Mouse (Mus musculus) adrenal gland, postnatal 14 days (tissue): Measurements from ENCODE around the gene 1700029P11Rik. TPM values are rescaled to one million over a fixed set of nuclear protein-coding genes. Genes with fewer than 3 reads are reported as not detected.
"Not testable (repeated sequence)": the region's sequence is repeated elsewhere in the genome, so short reads cannot be mapped to it uniquely, and the experiment has no call there.

Experiments
- DNase-seq: peaks from one replicate; pipeline ENCODE4 v3.0.0; 2021; ENCODE audit warnings: mixed read lengths
- total RNA-seq: library from RNA; stranded (reverse); gene quantifications from 2 replicates; pipeline ENCODE4 v1.2.3, GENCODE M21; 2021

The 1700029P11Rik gene
- total RNA-seq, 1 experiment from 2014 or later: not detected

DNA sequence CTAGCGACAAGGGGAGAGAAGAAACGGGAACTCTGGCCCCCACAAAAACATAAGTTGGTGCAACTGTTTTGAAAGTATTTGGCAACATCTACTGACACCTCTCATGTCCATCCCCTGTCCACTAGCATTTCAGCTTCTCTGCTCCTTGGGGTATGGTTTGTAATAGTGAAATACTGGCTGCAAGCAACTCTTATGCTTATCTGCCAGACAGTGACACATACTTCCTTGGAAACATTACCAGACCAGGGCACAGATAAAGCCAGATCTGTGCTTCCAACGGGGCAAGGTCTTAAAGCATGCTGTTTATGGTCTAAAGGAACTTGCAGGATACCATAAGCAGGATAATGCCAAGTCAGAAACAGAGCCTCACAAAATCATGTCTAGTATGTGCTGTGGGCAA lies 21.4 kb upstream of the 1700029P11Rik start:
- no peak for DNase-seq

DNA sequence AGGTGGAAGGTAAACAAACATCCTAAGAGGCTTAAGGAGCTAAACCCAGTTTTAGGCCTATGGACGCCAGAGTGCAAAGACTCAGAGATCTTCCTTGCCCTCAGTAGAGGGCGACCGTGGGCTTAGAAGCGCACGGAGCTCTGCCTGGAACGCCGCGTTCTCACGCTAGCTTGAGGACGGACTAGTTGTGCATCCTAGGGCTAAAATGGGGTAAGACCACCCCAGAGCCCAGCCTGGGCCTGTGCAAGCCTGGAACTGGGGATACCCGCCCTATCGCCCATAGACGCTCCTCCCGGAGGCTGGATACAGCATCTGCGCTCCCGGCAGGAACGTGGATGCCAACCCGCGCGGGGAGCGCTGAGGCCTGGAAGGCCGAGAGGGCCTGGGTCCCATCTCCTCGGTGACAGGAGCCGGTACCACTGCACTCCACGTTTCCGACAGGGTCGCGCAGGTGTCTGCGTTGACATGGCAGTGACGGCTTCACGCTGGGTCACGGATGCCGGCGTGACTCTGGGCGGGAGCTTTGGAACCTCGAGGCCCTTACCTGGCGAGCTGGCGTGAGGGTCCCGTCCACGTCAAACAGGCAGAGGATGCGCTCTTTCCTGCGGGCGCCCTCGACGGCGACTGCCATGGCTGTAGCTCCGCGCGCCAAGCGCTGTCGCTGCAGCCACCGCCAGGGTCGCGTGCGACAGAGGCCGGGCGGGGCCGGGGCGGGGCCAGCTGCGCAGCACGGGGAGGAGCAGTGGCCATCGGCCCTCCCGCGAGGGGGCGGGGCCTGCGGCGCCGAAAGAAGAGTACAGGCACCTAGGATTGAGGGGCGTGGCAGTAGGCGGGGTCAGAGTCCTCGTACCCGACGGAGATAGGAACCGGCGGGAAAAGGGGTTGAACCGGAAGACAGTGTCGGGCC lies 19.9 kb upstream of the 1700029P11Rik start, which contains the start of gene Pmm1:
Gene Pmm1, minus strand, starts transcription at position 760 of the 907 bp plus-strand sequence.
- DNase-seq: peak; percentile 100

DNA sequence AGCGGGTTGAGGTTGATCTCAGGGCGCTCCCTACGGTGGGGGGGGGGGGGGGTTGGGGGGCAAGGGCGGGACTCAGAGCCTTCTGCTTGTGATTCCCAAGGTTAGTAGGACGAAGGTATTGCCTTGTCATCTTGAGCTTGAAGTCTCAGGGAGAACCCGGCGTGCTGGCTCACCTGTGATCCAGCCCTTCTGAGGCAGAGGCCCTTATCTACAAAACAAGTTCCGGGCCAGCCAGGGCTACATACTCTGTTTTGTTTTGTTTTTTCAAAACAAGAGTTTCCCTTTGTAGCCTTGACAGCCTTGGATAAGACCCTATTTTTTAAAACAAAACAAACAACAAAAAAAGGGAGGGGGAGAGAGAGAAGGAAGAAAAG lies 19.3 kb upstream of the 1700029P11Rik start:
- no peak for DNase-seq

DNA sequence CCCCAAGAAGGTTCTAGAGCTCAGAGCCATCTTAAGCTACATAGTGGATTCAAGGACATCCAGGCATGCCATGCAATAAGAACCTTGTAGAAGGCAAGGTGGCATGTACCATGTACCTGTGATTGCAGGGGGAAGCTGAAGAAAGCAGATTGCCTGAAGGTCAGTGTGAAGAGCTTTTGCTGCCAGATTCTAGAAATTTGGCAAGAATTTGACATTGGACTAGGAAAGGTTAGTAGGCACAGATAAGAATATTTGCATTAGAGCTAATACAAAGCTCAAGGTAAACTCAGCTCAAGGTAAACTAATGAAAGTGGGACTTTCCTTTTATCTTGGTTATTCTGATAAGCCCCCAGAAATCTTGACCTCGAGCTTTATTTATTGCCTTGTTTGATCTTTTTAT lies 16.1 kb upstream of the 1700029P11Rik start:
- DNase-seq: no peak

DNA sequence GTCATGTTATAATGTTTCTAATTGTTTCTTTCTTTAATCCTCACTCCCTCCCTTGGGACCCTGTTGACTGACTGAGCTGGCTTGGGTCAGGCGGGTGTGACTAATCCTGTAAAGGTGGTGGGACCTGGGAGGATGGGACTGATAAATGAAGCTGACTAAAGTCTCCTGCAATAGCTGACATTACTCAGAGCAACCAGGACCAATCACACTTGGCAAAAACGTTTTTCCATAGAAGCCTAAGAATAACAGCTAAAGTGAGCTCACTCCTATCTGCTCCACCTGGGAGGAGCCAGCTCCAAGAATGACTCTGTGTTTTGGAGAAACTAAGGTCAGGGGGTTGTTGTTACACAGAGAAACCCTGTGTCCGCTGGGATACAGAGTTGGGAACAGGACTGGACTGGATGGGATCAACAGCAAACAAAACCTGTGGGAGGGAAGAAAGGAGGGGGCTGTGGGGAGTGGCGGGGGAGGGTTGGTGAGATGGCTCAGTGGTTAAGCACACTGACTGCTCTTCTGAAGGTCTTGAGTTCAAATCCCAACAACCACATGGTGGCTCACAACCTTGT lies 15.3 kb upstream of the 1700029P11Rik start:
- DNase-seq: no peak

DNA sequence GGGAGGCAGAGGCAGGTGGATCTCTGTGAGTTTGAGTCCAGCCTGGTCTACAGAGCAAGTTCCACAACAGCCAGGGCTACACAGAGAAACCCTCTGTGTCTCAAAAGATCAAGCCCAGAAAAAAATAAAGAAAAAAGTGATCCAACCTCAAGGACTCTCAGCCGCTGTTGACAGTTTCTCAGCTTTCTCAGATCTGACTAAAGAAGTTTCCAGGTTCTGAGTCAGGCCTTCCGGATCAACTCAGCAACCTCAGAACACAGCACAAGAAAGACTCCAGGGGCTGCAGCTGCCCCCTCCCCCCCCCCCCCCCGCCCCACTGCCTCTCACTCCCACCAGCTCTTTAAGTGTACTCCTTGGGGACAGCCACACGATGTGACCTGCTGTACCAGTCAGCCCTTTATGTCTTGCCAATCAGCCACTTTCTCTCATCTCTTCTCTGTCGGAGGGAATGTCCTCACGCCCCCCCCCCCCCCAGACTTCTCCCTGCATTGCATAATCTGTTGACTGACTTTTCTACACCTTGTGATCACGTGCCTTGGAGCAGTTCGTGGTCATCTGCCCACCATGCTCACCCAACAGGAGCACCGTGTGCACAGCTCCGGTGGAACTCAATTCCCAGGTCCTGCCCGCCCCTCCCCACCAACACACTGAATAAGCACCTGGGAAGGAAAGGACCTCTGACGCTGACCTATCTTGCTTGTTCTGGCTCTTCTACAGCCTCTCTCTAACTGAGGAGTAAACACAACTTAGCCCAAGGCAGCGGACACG lies 14.1 kb upstream of the 1700029P11Rik start:
- no peak for DNase-seq

DNA sequence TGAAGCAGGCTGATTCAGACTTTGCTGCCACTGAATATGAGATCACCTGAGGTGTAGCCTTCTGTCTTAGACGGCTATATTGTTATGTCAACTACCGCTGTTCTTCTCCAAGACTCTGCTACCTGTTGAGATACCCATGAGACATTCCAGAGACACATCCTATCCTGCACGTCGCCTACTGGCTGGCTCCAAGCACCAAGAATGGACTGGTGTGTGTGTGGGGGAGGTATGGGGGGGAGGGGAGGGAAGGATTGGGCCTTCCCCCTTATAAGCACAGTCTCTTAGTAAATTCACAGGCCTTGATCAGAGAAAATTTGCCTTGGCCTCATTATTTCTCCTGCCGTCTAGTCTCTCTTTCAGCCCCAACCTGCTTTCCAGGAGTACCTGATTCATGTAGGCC lies 12.5 kb upstream of the 1700029P11Rik start:
- no peak for DNase-seq

DNA sequence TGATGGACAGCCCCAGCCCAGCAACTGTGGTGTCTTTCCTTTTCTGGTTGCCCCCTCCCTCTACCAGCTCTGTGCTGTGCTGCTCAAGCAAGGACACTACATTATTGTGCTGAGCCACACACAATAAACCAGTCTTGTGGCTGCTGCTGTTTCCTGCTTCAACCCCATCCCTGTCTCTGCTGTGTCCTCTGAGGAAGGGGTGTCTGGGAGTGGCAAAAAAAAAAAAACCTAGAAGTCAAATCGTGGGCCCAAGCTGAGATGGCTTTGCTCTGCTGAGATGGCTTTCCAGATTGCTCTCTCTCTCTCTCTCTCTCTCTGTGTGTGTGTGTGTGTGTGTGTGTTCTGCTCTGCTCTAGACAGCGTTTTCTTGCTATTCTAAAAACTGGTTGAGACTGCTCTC lies 11.9 kb upstream of the 1700029P11Rik start:
- DNase-seq: no peak

DNA sequence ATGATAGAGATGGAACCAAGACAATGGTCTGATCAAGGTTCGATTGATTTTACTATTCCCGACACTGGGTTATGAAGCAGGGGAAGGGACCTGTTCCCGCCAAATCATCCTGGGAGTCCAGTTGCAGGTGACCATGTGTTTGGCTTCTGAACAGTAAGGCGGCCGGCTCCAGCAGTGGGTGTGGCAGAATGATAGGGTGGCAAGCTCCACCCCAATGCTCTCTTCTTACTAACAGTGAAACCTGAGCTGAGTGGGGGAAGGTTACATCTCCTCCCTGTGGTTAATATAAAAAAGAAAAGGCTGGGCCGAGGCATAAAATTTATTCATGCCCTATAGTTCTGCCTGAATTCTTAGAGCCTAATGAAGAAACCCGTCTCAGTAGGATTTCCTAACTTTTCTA lies 11.2 kb upstream of the 1700029P11Rik start:
- DNase-seq: no peak

DNA sequence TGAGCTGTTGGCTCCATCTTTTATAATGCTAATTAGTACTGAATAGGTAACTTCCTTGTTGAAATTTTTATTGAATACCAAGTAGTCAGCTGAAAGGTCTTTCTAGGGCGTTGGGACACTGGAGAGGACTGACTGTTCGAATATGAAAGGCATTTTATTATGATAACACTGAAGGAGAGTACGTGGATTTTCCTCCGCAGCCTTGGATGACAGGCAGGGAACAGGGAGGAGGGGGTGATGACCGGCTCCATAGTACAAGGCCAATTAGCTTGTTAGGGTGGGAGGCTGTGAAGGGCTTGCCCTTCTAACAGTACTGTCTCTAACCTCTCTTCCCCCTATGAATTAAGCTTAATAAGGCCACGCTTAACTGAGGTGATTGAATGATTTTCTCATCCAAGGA lies 10.7 kb upstream of the 1700029P11Rik start:
- DNase-seq: not testable (repeated sequence)

DNA sequence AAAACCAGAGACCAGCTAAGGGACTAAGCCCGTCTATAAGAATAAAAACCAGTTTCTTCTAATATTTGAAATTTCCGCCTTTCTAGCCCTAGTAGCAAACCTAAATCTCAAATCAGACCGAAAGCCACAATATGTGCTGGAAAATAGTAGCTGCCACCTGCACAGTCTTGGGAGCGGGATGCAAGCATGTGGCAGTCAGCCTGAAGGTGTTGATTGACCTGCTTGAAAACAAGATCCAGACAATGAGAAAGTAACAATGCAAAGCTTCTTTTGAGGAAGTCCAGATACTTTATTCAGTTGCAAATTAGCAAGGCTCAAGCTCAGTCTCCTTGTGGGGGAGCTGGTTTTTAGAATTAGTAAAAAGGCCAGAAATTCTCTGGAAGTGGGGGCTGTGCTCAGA lies 9.8 kb upstream of the 1700029P11Rik start:
- not testable (repeated sequence) for DNase-seq

DNA sequence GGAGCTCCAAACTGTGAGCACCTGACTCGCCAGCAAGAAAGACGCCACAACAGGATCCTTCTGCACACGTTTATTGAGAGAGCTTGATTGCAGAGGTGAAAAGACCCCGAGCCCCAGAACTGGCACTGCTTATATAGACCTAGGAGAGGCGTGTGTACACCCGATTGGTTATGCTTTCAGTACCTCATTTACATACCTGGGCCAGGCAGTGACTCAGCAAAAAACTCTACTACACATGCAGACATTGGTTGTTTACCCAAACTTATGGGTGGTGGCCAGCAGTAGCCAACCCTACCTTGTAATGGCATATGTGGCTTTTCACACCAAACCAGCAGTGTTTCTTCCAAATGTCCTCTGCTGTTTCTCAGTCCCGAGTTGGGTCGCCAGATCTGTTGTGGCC lies 5.2 kb upstream of the 1700029P11Rik start:
- DNase-seq: not testable (repeated sequence)

DNA sequence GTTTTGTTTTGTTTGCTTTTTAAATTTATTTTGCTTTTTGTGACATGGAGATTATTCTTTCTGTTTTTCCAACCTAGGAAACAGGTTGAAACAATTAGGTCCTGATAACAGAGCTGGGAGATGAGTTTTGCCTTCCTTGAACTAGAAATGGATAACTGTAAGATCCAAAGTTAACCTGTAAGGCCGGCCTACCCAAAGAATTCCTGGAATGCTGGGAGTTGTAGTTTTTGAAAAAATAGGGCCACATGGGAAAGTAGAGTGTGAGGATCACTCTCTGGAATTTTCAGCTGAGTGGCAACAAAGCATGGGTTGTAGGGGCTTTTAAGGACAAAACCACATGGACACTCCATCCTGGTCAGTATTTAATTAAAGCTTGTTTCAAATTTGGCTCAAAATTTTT lies 1.8 kb downstream of the 1700029P11Rik start:
- no peak for DNase-seq

DNA sequence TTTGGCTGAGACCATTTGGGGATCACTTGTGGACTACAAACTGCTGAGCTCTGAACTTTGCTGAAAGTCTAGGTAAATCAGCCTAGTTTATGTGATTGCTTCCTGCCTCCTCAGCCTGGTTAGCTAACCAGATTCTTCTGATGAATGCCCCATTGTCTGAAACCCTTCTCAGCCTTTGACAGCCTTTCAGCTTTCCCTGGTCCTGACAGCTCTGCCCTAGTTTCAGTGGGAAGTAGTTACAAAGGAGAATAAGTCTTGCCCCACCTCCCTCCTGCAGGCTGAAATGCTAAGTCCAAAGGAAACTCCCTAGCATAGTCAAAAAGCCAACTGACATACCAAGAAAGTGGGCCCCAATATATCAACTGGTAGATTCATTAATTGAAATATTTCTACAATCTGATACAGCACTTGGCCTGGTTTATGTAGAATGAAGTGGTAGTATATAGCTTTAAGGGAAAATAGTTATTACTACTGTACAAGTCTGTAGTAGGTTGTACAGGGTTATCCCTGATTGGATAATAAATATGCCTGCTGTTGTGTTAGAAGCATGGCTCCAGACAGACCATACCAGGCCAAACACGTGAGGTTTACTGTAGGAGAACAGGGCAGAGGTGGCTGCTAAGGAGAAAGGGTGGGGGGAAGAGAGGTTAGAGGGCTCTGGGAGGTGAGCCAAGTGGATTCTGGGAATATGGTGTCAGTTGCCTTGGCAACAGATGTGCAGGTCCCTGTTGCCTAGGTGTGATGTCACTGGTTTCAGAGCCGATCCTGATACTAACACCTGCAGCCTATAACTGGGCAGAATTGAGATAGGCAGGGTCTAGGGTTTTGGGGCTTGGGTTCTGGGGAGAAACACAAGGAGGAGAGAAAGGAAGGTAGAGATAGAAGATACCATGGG lies 5.2 kb downstream of the 1700029P11Rik start:
- DNase-seq: no peak

DNA sequence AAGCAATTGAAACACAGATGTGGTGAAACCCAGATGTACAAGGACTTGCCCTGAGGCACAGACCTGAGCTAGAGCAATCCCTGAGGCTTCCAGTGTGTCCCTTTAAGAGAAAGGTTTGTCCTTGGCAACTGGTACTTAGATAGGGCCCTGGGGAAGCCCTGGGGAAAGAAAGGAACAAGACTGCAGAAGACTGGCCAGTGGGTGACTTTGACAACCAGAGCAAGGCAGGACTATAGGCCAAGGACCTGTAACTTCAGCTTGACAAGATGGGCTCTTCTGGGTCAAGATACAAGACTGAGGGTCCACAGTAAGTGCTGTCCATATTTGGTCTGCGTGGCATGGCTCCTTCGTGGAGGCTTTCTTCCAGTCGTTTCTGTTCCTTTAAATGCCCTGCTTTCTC lies 7.3 kb downstream of the 1700029P11Rik start, which contains the start of gene Xrcc6:
Gene Xrcc6, plus strand, starts transcription at position 190 of the 400 bp plus-strand sequence.
- peak; percentile 60 for DNase-seq

DNA sequence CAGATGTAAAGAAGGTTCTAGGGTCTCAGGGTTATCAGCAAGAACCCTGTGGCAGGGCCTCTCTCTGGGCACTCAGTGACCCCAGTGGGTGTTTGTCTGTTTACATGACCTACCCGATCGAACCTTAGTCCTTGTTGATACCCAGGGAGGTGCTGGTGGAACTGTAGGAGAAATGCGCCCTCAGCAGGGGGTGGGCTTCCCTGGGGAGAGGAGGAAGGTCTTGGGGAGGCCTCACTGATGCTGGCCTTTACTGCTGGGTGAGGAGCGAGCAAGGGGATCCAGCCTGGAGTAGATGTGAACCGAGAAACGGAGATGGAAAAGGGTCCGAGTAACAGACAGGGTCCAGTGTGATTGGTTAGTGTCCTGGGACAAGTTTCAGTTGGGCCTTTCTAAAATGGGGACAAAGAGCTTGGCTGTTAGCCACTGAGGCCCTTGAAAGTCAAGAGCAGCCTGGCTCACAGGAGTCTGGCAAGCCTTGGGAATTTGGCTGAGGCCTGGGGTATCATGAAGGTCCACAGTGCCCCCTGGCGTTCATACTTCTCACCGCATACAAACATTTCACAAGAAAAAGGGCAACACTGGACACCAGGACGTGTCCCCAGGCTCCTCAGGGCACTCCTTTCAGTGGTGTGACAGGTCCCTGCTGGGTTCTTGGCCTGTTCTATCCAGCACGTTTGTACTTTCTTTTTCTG lies 9.2 kb downstream of the 1700029P11Rik start:
- DNase-seq: peak; percentile 95

DNA sequence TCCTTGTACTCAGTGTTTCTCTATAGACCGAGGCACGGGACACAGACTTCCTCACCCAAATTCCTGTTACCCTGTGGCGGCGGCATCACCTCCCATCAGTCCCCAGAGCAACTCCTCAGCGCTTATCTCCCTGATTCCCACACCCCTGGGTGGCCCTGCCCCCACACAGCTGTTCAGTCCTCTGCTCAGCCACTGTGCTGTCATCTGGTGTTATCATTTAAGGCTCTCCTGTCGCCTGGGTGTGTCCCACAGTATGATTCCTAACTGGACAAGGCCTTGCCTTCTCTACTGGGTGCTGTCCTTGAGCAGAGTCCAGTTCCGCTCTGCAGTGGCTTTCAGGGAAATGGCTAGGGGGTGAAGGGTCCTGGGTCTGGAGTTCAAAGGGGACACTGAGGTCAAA lies 10.2 kb downstream of the 1700029P11Rik start:
- DNase-seq: peak; percentile 53

DNA sequence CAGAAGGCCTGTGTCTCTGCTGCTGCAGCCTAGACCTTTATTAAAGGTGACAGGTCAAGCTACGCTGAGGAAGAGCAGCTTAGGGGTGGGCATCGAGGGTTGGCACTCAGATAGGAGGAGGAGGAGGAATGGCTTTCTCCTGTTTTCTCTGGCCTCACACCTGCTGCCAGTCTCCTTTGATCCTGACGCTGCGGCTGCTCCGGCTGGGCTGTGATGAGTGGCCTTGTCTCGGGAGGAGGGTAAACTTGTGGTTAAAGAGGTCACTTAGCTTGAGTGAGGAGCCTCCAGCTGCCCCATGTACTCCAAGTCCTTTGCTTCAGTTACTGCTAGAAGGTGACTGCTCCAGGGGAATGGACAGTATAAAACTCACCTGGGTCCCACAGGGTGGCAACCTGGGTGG lies 13.7 kb downstream of the 1700029P11Rik start:
- DNase-seq: no peak

DNA sequence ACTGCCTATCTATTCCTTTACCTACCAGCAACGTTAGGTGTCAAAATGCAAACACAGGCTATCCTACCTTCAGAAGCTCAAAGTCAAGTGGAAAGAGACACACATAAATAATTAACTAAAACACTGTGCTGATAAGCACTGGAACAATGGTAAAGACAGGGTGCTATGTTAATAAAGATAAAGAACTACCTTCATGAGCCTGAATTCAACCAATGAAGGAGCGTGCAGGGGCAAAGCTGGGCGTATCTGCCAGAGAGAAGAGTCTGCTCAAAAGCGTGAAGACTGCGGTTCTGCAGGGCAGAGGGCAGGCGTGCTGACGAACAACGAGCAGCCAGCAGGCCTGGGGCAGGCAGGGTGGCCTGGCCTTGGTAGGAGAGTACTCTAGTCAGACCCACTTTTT lies 23.9 kb downstream of the 1700029P11Rik start:
- DNase-seq: no peak

DNA sequence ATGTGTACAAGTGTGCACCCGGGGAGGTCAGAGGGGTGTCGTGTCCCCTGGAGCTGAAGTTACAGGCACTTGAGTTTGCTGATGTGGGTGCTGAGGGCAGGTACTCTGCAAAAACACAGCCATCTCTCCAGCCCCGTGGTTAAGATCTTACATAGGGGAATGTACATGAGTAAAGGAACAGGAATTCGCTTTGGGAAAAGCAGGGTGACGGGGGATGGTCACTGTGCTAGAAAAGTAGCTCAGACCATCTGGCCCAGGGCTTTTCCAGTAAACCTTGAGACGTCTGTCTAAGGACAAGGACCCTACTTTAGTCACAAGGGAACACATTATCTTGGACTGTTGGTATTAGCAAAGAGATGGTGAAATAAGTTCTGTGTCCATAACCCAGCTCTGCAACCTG lies 31.6 kb downstream of the 1700029P11Rik start:
- peak; percentile 67 for DNase-seq

DNA sequence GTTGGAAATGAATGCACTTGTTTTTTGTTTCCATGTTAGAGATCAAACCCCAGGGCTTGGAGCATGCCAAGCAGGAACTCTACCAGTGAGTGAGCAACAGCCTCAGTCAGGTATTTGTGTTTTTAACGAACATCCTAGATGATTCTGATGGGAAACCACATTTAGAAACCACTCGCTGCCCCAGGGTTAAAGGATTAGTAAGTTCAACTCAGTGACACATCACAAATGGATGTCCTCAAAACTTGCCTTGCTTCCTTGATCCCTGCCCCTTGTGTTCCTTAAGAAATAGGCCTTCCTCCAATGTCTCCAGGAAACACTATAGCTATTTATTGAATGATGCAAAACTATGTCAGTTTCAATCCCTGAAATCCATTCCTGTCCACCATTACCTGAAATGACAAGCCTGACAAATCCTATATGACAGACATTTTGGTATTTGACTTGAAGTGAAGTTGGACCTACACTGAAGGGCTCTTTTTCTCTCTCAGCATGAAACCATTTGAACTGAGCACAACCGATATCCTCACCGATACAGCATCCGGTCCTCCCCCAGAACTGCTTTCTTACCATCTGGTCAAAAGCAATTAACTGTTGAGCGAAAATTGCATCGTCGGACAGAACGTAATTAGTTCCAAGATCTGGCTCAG lies 34.5 kb downstream of the 1700029P11Rik start:
- no peak for DNase-seq
